Mouse (Mus musculus) cerebellum, postnatal 36 days (tissue): ENCODE measurements around the gene Kdm2b.
A peak's percentile ranks its signal among the peaks of the same experiment; 100 is the strongest.
"Not testable (repeated sequence)": the region's sequence is repeated elsewhere in the genome, so short reads cannot be mapped to it uniquely, and the experiment has no call there.

Experiments used
- DNase-seq, 2 experiments: peaks; one replicate each; pipeline ENCODE4 v3.0.0; 2021 to 2022; ENCODE audit warnings: mixed read lengths in 2 of 2

The Kdm2b gene

GRCm38 (mm10) chr5:123010806-123011205 lies 21.2 kb upstream of the Kdm2b start:
- DNase-seq = peak in 1 of 2 experiments; percentile 19

- peak; percentile 66 to 71 for DNase-seq
These were observed 20.2 kb upstream of the Kdm2b start for GRCm38 (mm10) chr5:123009873-123010272.

GRCm38 (mm10) chr5:123008877-123009493 lies 19.4 kb upstream of the Kdm2b start:
- DNase-seq = peak in 1 of 2 experiments; percentile 12

GRCm38 (mm10) chr5:123005716-123006592 lies 16.3 kb upstream of the Kdm2b start:
- peak; percentile 51 to 65 for DNase-seq

GRCm38 (mm10) chr5:123000901-123001300 lies 11.3 kb upstream of the Kdm2b start:
- DNase-seq = no peak

- peak; percentile 43 to 55 for DNase-seq
These were observed 7.9 kb upstream of the Kdm2b start for GRCm38 (mm10) chr5:122997205-122998204.

GRCm38 (mm10) chr5:122994910-122995309 lies 5.3 kb upstream of the Kdm2b start:
- no peak for DNase-seq

GRCm38 (mm10) chr5:122994303-122994846 lies 4.8 kb upstream of the Kdm2b start:
- peak; percentile 49 to 51 for DNase-seq

- DNase-seq = no peak
These were observed 4.2 kb upstream of the Kdm2b start for GRCm38 (mm10) chr5:122993811-122994210.

GRCm38 (mm10) chr5:122991350-122992004 lies 1.9 kb upstream of the Kdm2b start:
- no peak for DNase-seq

- DNase-seq = no peak
These were observed 963 bp upstream of the Kdm2b start for GRCm38 (mm10) chr5:122990411-122991160.

- DNase-seq = peak; percentile 76 to 77
These were observed 560 bp downstream of the Kdm2b start for GRCm38 (mm10) chr5:122989001-122989525.

- peak; percentile 54 for DNase-seq
These were observed 1.4 kb downstream of the Kdm2b start for GRCm38 (mm10) chr5:122988021-122988751.

- peak; percentile 26 to 54 for DNase-seq
These were observed 2.2 kb downstream of the Kdm2b start for GRCm38 (mm10) chr5:122987211-122988020.

- no peak for DNase-seq
These were observed 3.5 kb downstream of the Kdm2b start for GRCm38 (mm10) chr5:122986091-122986493.

- DNase-seq = no peak
These were observed 4.3 kb downstream of the Kdm2b start for GRCm38 (mm10) chr5:122985276-122985675.

- DNase-seq = no peak
These were observed 5.1 kb downstream of the Kdm2b start for GRCm38 (mm10) chr5:122984483-122984882.

- no peak for DNase-seq
These were observed 10.7 kb downstream of the Kdm2b start for GRCm38 (mm10) chr5:122978970-122979369.

- not testable (repeated sequence) for DNase-seq
These were observed 14.9 kb downstream of the Kdm2b start for GRCm38 (mm10) chr5:122974701-122975100.
